ENCODE assay signal across 13 mouse cellular contexts in the genomic region with DNA sequence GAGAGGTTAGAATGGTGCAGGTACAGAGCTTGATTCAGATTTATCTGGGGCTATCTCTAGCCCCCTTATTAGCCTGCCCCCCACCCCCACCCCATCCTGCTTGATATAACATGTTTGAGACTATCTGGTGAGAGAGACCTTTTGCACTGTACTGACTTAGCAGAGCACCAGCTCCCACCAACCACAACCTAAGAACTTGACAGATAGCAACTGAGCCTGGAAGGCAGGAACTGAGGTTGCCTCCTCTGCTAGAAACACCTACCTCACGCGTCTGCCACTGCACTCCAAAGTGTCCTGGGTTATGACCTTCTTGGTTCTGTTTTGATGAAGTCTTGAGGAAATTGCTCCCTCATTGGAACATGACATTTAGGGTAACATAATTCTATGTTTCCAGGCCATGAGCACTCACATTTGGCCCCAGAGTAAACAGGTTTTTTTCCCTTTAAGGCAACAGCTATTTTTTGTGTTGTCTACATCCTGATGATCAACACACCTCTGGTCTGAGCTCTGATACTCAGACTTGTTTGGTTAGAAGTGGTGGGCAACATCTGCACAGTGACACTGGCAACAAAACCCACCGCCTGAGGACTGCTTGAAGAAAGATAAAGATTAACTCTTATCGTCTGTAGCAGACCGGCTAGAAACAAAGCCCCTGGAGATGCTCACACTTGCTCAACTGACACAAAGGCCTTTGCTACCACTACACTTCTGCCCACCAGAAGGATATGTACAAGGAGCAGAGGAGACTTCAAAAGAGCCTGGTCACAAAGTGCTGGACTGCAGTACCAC.
"Had no signal": no experiment of that assay in that cellular context is flagged by ENCODE, and none has a peak within 500 bp of the region (broad histone marks: within the 10 kb centered on the region; RNA-seq: fewer than 3 reads in every experiment).

No protein-coding gene starts in this region.

- H3K4me1 ChIP-seq: kidney, embryonic 15.5 days; limb, embryonic 10.5 days; midbrain, embryonic 13.5 days had no signal

- H3K27me3 ChIP-seq: kidney, embryonic 15.5 days; midbrain, embryonic 13.5 days had no signal

- H3K27ac ChIP-seq: kidney, embryonic 15.5 days; left cerebral cortex, adult 2 months; limb, embryonic 10.5 days; midbrain, embryonic 13.5 days had no signal

- DNase-seq: kidney, adult 2 months; kidney, postnatal 14 days; lung, adult 2 months; lung, postnatal 10 days; lung, postnatal 4 days; spleen, adult 18-20 months; thymus, adult 18-20 months; thymus, postnatal 25 days had no signal

- H3K4me2 ChIP-seq: kidney, embryonic 15.5 days; midbrain, embryonic 13.5 days had no signal

- ATAC-seq: intestine, embryonic 16.5 days; midbrain, embryonic 13.5 days had no signal

- H3K9ac ChIP-seq: kidney, embryonic 15.5 days; midbrain, embryonic 13.5 days had no signal

- H3K9me3 ChIP-seq: kidney, embryonic 15.5 days; limb, embryonic 10.5 days; midbrain, embryonic 13.5 days had no signal

- H3K4me3 ChIP-seq: kidney, embryonic 15.5 days; left cerebral cortex, adult 2 months; limb, embryonic 10.5 days; midbrain, embryonic 13.5 days had no signal
